Mouse (Mus musculus): ENCODE data around the gene Hmga2.
"Not testable (repeated sequence)": the region's sequence is repeated elsewhere in the genome, so short reads cannot be mapped to it uniquely, and the experiment has no call there.

DNA sequence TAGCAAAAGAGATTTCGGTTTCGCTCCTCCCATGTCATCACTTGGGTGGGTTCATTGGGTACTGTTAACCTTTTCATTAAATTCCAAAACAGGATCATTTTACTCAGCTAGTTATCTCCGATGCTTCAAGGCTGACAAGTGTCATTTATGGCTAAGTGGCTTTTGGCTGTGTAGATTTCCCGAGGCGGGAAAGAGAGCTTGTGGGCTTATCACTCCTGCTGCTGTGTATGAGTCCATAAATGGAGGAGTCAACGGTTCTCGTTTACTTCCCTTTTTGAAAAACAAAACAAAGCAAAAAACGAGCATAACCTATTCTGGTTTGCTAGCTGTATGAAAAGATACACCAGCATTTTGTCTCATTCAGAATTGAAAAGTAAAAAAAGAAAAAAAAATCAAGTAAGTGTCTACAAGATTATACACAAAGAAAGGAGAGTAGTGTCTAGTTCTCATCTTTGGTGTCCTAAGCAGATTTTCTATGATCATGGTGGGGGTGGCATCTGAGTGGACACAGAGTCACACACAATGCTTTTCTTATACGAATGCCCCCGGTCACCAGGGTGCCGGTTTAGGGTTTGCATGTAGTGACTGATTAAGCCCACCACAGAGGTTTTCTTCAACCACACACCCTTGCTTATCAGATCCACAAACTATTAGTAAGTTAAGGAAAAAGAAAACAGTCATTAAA lies 112.8 kb downstream of the Hmga2 start:
- not testable (repeated sequence) for TF ChIP-seq CTCF, EP300 (IDR thresholded peaks at IDR 0.05; ENCODE audit: low read depth)
